Mouse (Mus musculus) heart, adult 2 months (tissue): ENCODE results near the gene Ppm1h.

ENCODE experiments used
- EP300 ChIP-seq: fragments of 200-500 bp; IDR thresholded peaks from 2 replicates; pipeline ENCODE4 v1.6.1; 2011; ENCODE audit warnings: low read depth, low read length, control low read depth; ENCODE audit not compliant: insufficient read depth
- POLR2A ChIP-seq: fragments of 200-500 bp; IDR thresholded peaks from 2 replicates; pipeline ENCODE4 v1.6.1; 2011; ENCODE audit warnings: mild to moderate bottlenecking, low read depth, low read length, control low read depth; ENCODE audit not compliant: insufficient read depth

GRCm38 (mm10) chr10:122739037-122739436, 60.5 kb downstream of the Ppm1h start:
- TF ChIP-seq EP300 = no peak
- no peak for TF ChIP-seq POLR2A
